Mouse (Mus musculus): ENCODE measurements around the gene Dglucy.
"Not testable (repeated sequence)": the region's sequence is repeated elsewhere in the genome, so short reads cannot be mapped to it uniquely, and the experiment has no call there.

Gene Dglucy

GRCm38 (mm10) chr12:100780416-100780815 lies 1.6 kb downstream of the Dglucy start:
- no peak for DNase-seq (ENCODE audit: low spot score in 2 of 2)

- DNase-seq (ENCODE audit: low spot score in 2 of 2), result no peak
Measured at GRCm38 (mm10) chr12:100781428-100782120, 2.7 kb downstream of the Dglucy start.

- no peak for DNase-seq (ENCODE audit: low spot score in 2 of 2)
Measured at GRCm38 (mm10) chr12:100784152-100784551, 5.3 kb downstream of the Dglucy start.

- no peak for DNase-seq (ENCODE audit: low spot score in 2 of 2)
Measured at GRCm38 (mm10) chr12:100785344-100785743, 6.5 kb downstream of the Dglucy start.

GRCm38 (mm10) chr12:100789981-100790550 lies 11.2 kb downstream of the Dglucy start:
- no peak for DNase-seq (ENCODE audit: low spot score in 2 of 2)

GRCm38 (mm10) chr12:100791425-100791824 lies 12.6 kb downstream of the Dglucy start:
- no peak for DNase-seq (ENCODE audit: low spot score in 2 of 2)

GRCm38 (mm10) chr12:100794450-100795230 lies 15.8 kb downstream of the Dglucy start:
- DNase-seq (ENCODE audit: low spot score in 2 of 2), result no peak

GRCm38 (mm10) chr12:100795390-100796036 lies 16.7 kb downstream of the Dglucy start:
- no peak for DNase-seq (ENCODE audit: low spot score in 2 of 2)

GRCm38 (mm10) chr12:100803391-100803790 lies 24.5 kb downstream of the Dglucy start:
- not testable (repeated sequence) for DNase-seq (ENCODE audit: low spot score in 2 of 2)

- DNase-seq (ENCODE audit: low spot score in 2 of 2), result no peak
Measured at GRCm38 (mm10) chr12:100807280-100807679, 28.4 kb downstream of the Dglucy start.

- DNase-seq (ENCODE audit: low spot score in 2 of 2), result peak; percentile 38 to 41
Measured at GRCm38 (mm10) chr12:100808609-100809280, 29.9 kb downstream of the Dglucy start.

GRCm38 (mm10) chr12:100810542-100810941 lies 31.7 kb downstream of the Dglucy start:
- no peak for DNase-seq (ENCODE audit: low spot score in 2 of 2)

- DNase-seq (ENCODE audit: low spot score in 2 of 2), result peak in 1 of 2 experiments; percentile 15
Measured at GRCm38 (mm10) chr12:100813901-100814300, 35.0 kb downstream of the Dglucy start.

- no peak for DNase-seq (ENCODE audit: low spot score in 2 of 2)
Measured at GRCm38 (mm10) chr12:100814671-100815070, 35.8 kb downstream of the Dglucy start.

GRCm38 (mm10) chr12:100816906-100817305 lies 38.0 kb downstream of the Dglucy start:
- no peak for DNase-seq (ENCODE audit: low spot score in 2 of 2)

- no peak for DNase-seq (ENCODE audit: low spot score in 2 of 2)
Measured at GRCm38 (mm10) chr12:100819965-100820364, 41.1 kb downstream of the Dglucy start.

- no peak for DNase-seq (ENCODE audit: low spot score in 2 of 2)
Measured at GRCm38 (mm10) chr12:100831021-100831420, 52.2 kb downstream of the Dglucy start.

- DNase-seq (ENCODE audit: low spot score in 2 of 2), result no peak
Measured at GRCm38 (mm10) chr12:100831629-100832325, 52.9 kb downstream of the Dglucy start.

- no peak for DNase-seq (ENCODE audit: low spot score in 2 of 2)
Measured at GRCm38 (mm10) chr12:100837208-100837607, 58.4 kb downstream of the Dglucy start.

- no peak for DNase-seq (ENCODE audit: low spot score in 2 of 2)
Measured at GRCm38 (mm10) chr12:100839079-100839600, 60.3 kb downstream of the Dglucy start.

GRCm38 (mm10) chr12:100839926-100840325 lies 61.1 kb downstream of the Dglucy start:
- no peak for DNase-seq (ENCODE audit: low spot score in 2 of 2)
